Mouse (Mus musculus): Measurements from ENCODE around the gene Coro6.

DNA sequence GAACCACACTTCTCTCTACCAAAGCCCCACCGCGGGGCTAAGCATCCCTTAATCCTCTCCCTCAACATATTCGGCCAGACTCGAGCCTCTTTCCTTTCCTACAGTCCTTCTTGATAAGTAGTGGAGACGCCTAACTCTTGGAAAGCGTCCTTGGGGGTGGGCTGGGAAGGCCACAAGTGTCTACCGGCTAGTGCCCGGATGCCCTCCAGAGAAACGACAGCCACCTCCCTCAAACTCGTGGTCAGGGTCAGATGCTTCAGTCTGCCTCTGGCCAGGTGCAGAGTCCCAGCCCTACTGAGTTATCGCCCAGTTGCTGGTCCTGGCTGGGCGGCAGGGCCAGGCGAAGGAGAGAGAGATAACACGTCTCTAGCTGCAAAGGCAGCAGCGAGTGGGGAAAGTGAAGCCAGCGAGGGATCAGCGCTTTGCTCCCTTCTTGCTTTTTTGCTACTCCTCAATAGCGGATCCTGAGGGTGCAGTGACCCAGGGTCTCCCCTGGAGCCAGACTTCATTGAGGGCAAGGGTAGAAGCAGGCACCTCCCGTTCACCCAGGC is 52.1 kb downstream of the Coro6 start:
- TF ChIP-seq EP300 (IDR thresholded peaks at IDR 0.05), result no peak
- TF ChIP-seq CTCF (IDR thresholded peaks at IDR 0.05), result no peak
